Mouse (Mus musculus) lung, postnatal 0 days (tissue): ENCODE measurements at regions not wholly inside any gene's neighbourhood (a gene's known extent, or its start where the extent isn't known, plus 50 kb on each side); places are given as distances from the start of the nearest gene placed in this dataset.

Experiments used
- CTCF ChIP-seq: IDR thresholded peaks from 2 replicates; pipeline ENCODE4 v1.5.1; 2016; ENCODE audit warnings: antibody characterized with exemption, mild to moderate bottlenecking
- EP300 ChIP-seq: IDR thresholded peaks from 2 replicates; pipeline ENCODE4 v1.6.1; 2016; ENCODE audit warnings: antibody characterized with exemption, mild to moderate bottlenecking, control low read depth

DNA sequence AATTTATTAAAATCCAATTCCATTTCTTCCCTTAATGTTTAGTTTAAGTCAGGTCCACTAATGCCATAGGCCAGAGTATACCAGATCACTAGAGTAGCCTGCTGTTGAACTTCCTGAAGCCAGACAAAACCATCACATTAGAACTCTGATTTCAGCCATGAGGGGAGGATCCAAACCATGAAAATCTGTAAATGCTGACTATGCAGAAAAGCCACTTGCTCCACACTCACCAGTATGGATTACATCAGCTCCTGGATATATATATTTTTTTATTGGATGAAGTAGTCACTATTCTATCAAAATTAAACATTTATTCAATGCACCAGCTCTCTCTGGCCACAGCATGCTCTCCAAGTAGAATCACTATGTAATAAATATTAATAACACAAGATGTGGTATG, 202.8 kb upstream of the Nrp1 start:
- TF ChIP-seq CTCF (no peak), EP300 (no peak)
